Mouse (Mus musculus): Measurements from ENCODE around the gene Deup1.

DNA sequence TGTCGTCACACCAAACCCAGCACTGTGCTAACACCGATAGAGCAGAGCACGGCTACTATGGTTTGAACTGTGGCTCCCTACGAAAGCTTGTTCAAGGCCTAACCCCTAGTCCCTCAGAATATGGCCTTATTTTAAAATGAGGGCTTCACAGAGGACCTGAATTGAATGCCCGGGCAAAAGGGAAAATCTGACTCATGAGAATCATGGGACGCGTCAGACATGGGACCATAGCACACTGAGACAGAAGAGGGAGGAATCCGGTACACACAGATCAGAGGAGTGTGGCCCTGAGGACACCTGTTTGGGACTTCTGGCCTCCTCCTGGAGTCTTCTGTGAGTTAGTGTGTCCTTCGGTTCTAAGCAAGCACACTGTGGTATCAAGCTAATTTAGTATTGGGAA lies 48.8 kb downstream of the Deup1 start:
- TF ChIP-seq HCFC1 (IDR thresholded peaks at IDR 0.05; ENCODE audit: borderline replicate concordance, insufficient read depth, low read length): no peak
- TF ChIP-seq CHD2 (IDR thresholded peaks at IDR 0.05; ENCODE audit: low read depth, low read length): no peak
- no peak for TF ChIP-seq MAFK (IDR thresholded peaks at IDR 0.05; ENCODE audit: insufficient read depth, low read depth, low read length)
